Mouse (Mus musculus) stomach, embryonic 14.5 days (tissue): ENCODE data around the gene Srp68. TPM values are rescaled to one million over a fixed set of nuclear protein-coding genes. Genes with fewer than 3 reads are reported as not detected.

Source experiments
- ATAC-seq: fragments of 200-750 bp; cut with Nextera tagmentation; 2 replicates; pipeline ENCODE4 v1.8.0; 2017; ENCODE audit warnings: low read depth, moderate TSS enrichment; ENCODE audit not compliant: insufficient number of reproducible peaks, insufficient read depth, low FRiP score
- H3K27ac ChIP-seq: fragments of 300-500 bp; sonication (generic); 2 replicates; pipeline ENCODE4 v1.5.1; 2014; ENCODE audit warnings: mild to moderate bottlenecking, low read length, moderate library complexity, mixed read lengths
- H3K27me3 ChIP-seq: fragments of 300-500 bp; sonication (generic); 2 replicates; pipeline ENCODE4 v1.6.1; 2014; ENCODE audit warnings: low read length, control low read depth, mixed read lengths; ENCODE audit not compliant: control insufficient read depth, insufficient read depth
- H3K36me3 ChIP-seq: fragments of 300-500 bp; sonication (generic); 2 replicates; pipeline ENCODE4 v1.6.1; 2014; ENCODE audit warnings: mild to moderate bottlenecking, control low read depth, low read length, moderate library complexity, mixed read lengths; ENCODE audit not compliant: control insufficient read depth, insufficient read depth
- H3K4me1 ChIP-seq: fragments of 300-500 bp; sonication (generic); 2 replicates; pipeline ENCODE4 v1.6.1; 2014; ENCODE audit warnings: low read length, control low read depth, mixed read lengths; ENCODE audit not compliant: control insufficient read depth, insufficient read depth
- H3K4me2 ChIP-seq: fragments of 300-500 bp; sonication (generic); replicated peaks from 2 replicates; pipeline ENCODE4 v1.6.1; 2014; ENCODE audit warnings: low read depth, low read length, control low read depth
- H3K4me3 ChIP-seq: fragments of 300-500 bp; sonication (generic); 2 replicates; pipeline ENCODE4 v1.5.1; 2014; ENCODE audit warnings: low read depth, low read length, control low read depth
- H3K9ac ChIP-seq: fragments of 300-500 bp; sonication (generic); replicated peaks from 2 replicates; pipeline ENCODE4 v1.6.1; 2014; ENCODE audit warnings: low read depth, mild to moderate bottlenecking, control low read depth, low read length, moderate library complexity, mixed read lengths
- H3K9me3 ChIP-seq: fragments of 300-500 bp; sonication (generic); 2 replicates; pipeline ENCODE4 v1.6.1; 2016; ENCODE audit warnings: low read depth, low read length, control low read depth; ENCODE audit not compliant: control insufficient read depth
- WGBS: fragments of 180-500 bp; shearing (Covaris S2); extraction: QIAGEN DNeasy Blood & Tissue Kit; methylation state at CpG from one replicate; pipeline ENCODE4 v1.1.7; 2014; 5-methylcytosine and 5-hydroxymethylcytosine counted together
- polyA plus RNA-seq: library from polyadenylated mRNA; unstranded; fragments of >200 nt; fragmentation: Nextera tagmentation; extraction: Ambion mirVana; gene quantifications from 2 replicates; pipeline ENCODE4 v1.2.1, GENCODE M21; 2014

Srp68 gene
- polyA plus RNA-seq, 1 experiment from 2014 or later = 71.8 TPM

DNA sequence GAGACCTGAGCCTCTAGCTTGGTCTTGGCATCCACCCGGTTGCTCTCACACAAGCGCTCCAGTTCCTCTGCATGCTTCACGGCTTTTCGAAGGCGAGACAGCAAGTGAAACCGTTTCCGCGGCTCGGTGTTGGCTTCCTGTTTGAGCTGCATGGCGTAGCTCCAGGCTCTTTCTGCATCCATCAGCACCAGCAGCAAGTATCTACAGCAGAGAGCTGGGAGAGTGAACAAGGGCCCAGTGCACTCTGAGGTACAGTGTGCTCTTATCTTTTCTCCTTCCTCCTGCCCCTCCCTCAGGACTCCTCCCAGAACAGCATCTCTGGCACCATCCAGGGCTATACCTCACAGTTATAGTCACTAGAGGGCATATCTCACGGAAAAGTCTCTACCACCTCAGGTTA, 8.7 kb downstream of the Srp68 start:
- Histone ChIP-seq H3K9me3 (no peaks in the 10 kb centered on the region), H3K27me3 (no peaks in the 10 kb centered on the region), H3K27ac (no peak overlapping the region), H3K9ac (no peak overlapping the region), H3K36me3 (peaks cover 94% of the 10 kb centered on the region), H3K4me1 (no peaks in the 10 kb centered on the region), H3K4me2 (no peak overlapping the region), H3K4me3 (no peak overlapping the region)
- 89% methylated on average over 11 of the region's 11 CpGs for WGBS
- ATAC-seq = no peak

- Histone ChIP-seq H3K9ac (no peak overlapping the region), H3K9me3 (no peaks in the 10 kb centered on the region), H3K4me1 (no peaks in the 10 kb centered on the region), H3K27ac (peak overlapping the region; percentile 10; the same call in 1 of the 2 replicates), H3K36me3 (peaks cover 84% of the 10 kb centered on the region), H3K4me3 (no peak overlapping the region), H3K27me3 (no peaks in the 10 kb centered on the region), H3K4me2 (no peak overlapping the region)
- ATAC-seq = no peak
- 75% methylated on average over 7 of the region's 7 CpGs for WGBS
These were observed 13.8 kb downstream of the Srp68 start for GRCm38 (mm10) chr11:116260259-116260658.

- no peaks in the 10 kb centered on the region for H3K4me1 ChIP-seq
These were observed 14.6 kb downstream of the Srp68 start for GRCm38 (mm10) chr11:116259461-116259860.

DNA sequence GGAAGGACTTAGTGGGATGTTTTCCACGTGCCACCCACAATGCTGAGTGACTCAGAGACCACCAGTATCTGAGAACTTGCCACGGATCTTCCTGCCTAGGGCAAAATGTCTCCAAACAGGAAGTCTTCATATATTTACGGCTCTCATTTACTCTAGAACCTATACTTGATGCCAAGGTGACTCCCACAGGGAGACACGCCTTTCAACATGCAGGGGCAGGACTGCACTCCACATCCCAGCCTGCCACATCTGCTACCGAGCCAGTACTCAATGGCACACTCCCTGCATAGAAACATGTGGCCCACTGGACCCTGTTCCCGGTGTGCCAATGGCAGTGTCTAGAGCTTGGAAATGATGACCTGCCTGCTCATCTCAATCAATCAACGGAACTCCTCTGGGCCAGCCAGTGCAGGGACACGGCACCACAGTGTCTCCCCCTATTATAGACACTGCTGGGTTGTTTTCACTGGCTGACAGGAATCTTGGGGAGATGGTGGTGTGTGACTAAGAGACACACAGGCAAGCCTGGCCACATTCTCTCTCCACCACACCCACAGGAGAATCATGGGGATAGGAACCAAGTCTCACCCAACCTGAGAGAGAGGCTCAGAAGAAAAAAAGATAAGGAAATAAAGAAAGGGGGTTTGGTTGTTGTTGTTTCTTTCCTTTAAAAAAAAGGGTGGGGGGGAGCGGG, 17.9 kb downstream of the Srp68 start:
- WGBS = 80% methylated on average over 9 of the region's 9 CpGs
- Histone ChIP-seq H3K36me3 (peaks cover 81% of the 10 kb centered on the region), H3K27me3 (no peaks in the 10 kb centered on the region), H3K9ac (no peak overlapping the region), H3K4me2 (no peak overlapping the region), H3K4me3 (no peak overlapping the region), H3K9me3 (no peaks in the 10 kb centered on the region), H3K4me1 (no peaks in the 10 kb centered on the region), H3K27ac (no peak overlapping the region)
- no peak for ATAC-seq

More at GRCm38 (mm10) chr11:116259461-116259860, 14.6 kb downstream of the Srp68 start:
- no peak overlapping the region for H3K4me2 ChIP-seq
- no peak overlapping the region for H3K4me3 ChIP-seq
- H3K27me3 ChIP-seq = no peaks in the 10 kb centered on the region
- 87% methylated on average over 8 of the region's 8 CpGs for WGBS
- H3K9ac ChIP-seq = no peak overlapping the region
- ATAC-seq = no peak
- peaks cover 84% of the 10 kb centered on the region for H3K36me3 ChIP-seq
- no peak overlapping the region for H3K27ac ChIP-seq
- H3K9me3 ChIP-seq = no peaks in the 10 kb centered on the region

GRCm38 (mm10) chr11:116255090-116255981, 18.7 kb downstream of the Srp68 start:
- no peak for ATAC-seq
- WGBS = 78% methylated on average over 22 of the region's 22 CpGs
- Histone ChIP-seq H3K4me1 (no peaks in the 10 kb centered on the region), H3K9ac (no peak overlapping the region), H3K9me3 (no peaks in the 10 kb centered on the region), H3K27ac (peak overlapping the region; percentile 33; the same call in 1 of the 2 replicates), H3K36me3 (peaks cover 81% of the 10 kb centered on the region), H3K27me3 (no peaks in the 10 kb centered on the region), H3K4me2 (no peak overlapping the region), H3K4me3 (no peak overlapping the region)

DNA sequence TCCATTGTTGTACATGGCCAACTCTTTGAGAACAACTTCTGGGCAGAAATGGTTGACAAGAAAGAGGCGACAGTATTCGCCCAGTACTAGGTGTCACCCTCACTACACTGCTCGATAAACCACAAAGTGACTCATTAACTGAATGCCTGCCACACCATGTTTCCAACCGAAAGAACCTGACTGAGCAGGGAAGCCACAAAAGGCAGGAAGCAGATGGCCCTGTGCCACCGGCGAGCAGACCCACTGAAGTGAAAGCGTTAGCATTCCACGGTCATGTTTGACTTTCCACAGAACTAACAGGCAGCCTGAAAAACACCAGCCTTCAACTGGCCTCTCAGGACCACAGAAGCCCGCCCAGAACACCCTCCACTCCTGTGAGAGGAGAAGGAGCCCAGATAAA, 19.4 kb downstream of the Srp68 start:
- Histone ChIP-seq H3K36me3 (peaks cover 81% of the 10 kb centered on the region), H3K4me3 (no peak overlapping the region), H3K4me1 (no peaks in the 10 kb centered on the region), H3K4me2 (no peak overlapping the region), H3K27ac (no peak overlapping the region), H3K9me3 (no peaks in the 10 kb centered on the region), H3K9ac (no peak overlapping the region), H3K27me3 (no peaks in the 10 kb centered on the region)
- WGBS = 69% methylated on average over 9 of the region's 9 CpGs
- ATAC-seq = no peak

DNA sequence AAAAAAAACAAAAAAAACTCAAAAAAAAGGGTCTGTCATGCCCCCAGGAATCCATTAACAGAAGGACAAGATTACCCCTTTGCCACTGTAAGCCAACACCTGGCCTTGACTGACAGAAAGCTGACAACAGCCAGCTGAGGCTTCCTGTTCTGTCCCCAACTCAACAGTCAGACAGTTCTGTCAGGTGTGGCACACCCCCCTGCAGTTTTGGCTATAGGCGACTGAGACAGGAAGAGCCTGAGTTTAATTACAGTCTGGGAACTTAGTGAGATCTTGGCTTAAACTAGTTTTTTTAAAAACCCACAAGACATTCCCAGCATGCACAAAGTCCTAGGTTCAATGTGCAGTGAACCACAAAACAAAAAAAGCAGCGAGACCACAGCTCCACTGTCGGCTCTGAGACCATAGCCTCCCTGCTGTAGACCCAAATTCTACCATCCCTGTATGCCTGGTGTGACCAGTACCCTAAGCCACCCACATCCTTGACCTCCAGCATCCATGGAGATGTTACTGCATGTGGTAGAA, 20.9 kb downstream of the Srp68 start:
- ATAC-seq = no peak
- peaks cover 82% of the 10 kb centered on the region for H3K36me3 ChIP-seq

DNA sequence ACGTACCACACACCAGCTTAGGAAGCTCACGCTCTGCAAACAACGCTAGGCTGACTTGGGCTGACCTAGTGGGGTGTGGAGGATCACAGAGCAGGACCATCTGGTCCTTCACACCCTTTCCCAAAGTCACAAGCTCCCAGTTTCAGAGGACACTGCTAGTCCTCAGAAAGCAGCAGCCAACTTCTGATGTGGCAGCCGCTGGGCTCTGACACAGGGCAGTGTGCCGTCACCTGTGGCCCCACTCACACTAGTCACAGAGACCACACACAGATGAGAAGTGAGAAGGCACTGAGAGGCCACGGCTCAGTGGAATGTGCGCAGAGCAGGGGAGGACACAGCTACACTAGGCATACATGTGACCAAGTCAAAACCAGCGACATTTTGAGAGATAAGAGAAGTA, 23.1 kb downstream of the Srp68 start:
- ATAC-seq = no peak
- no peaks in the 10 kb centered on the region for H3K27me3 ChIP-seq
- H3K27ac ChIP-seq = no peak overlapping the region
- no peaks in the 10 kb centered on the region for H3K4me1 ChIP-seq
- H3K4me3 ChIP-seq = no peak overlapping the region
- no peak overlapping the region for H3K9ac ChIP-seq
- no peak overlapping the region for H3K4me2 ChIP-seq
- peaks cover 92% of the 10 kb centered on the region for H3K36me3 ChIP-seq
- no peaks in the 10 kb centered on the region for H3K9me3 ChIP-seq
- WGBS = 81% methylated on average over 8 of the region's 8 CpGs

More for the DNA sequence above, 20.9 kb downstream of the Srp68 start:
- Histone ChIP-seq H3K4me1 (no peaks in the 10 kb centered on the region), H3K27ac (no peak overlapping the region), H3K27me3 (no peaks in the 10 kb centered on the region), H3K4me3 (no peak overlapping the region), H3K9ac (no peak overlapping the region), H3K4me2 (no peak overlapping the region), H3K9me3 (no peaks in the 10 kb centered on the region)
- 92% methylated on average over 3 of the region's 3 CpGs for WGBS
